Mouse (Mus musculus) liver, embryonic 14.5 days (tissue): ENCODE results near the gene Gpd2.

Experiments used
- CTCF ChIP-seq: IDR thresholded peaks from 2 replicates; pipeline ENCODE4 v1.5.1; 2016; ENCODE audit warnings: antibody characterized with exemption, low read depth, control low read depth
- EP300 ChIP-seq: IDR thresholded peaks from 2 replicates; pipeline ENCODE4 v1.6.1; 2016; ENCODE audit warnings: antibody characterized with exemption, low read depth

GRCm38 (mm10) chr2:57266679-57267393 is 29.4 kb downstream of the Gpd2 start:
- no peak for TF ChIP-seq CTCF
- TF ChIP-seq EP300, result no peak
